Mouse (Mus musculus) limb, embryonic 15.5 days (tissue): ENCODE measurements at regions not wholly inside any gene's neighbourhood (a gene's known extent, or its start where the extent isn't known, plus 50 kb on each side); places are given as distances from the start of the nearest gene placed in this dataset.
A peak's percentile ranks its signal among the peaks of the same experiment; 100 is the strongest.

Source experiments
- ATAC-seq: fragments of 200-750 bp; cut with Nextera tagmentation; 2 replicates; pipeline ENCODE4 v1.8.0; 2017; ENCODE audit warnings: low read depth, moderate TSS enrichment; ENCODE audit not compliant: insufficient number of reproducible peaks, low FRiP score, low TSS enrichment
- H3K27ac ChIP-seq: fragments of 300-500 bp; sonication (generic); 2 replicates; pipeline ENCODE4 v1.5.1; 2015; ENCODE audit warnings: moderate library complexity, mild to moderate bottlenecking, inconsistent platforms
- H3K27me3 ChIP-seq: fragments of 300-500 bp; sonication (generic); 2 replicates; pipeline ENCODE4 v1.6.1; 2015; ENCODE audit warnings: inconsistent platforms
- H3K36me3 ChIP-seq: fragments of 300-500 bp; sonication (generic); 2 replicates; pipeline ENCODE4 v1.6.1; 2015; ENCODE audit warnings: inconsistent platforms
- H3K4me1 ChIP-seq: fragments of 300-500 bp; sonication (generic); 2 replicates; pipeline ENCODE4 v1.6.1; 2015; ENCODE audit warnings: inconsistent platforms
- H3K4me2 ChIP-seq: fragments of 300-500 bp; sonication (generic); 2 replicates; pipeline ENCODE4 v1.6.1; 2015; ENCODE audit warnings: mild to moderate bottlenecking, inconsistent platforms
- H3K4me3 ChIP-seq: fragments of 300-500 bp; sonication (generic); 2 replicates; pipeline ENCODE4 v1.5.1; 2015; ENCODE audit warnings: mild to moderate bottlenecking, inconsistent platforms
- H3K9ac ChIP-seq: fragments of 300-500 bp; sonication (generic); 2 replicates; pipeline ENCODE4 v1.6.1; 2015; ENCODE audit warnings: inconsistent platforms
- H3K9me3 ChIP-seq: fragments of 300-500 bp; sonication (generic); 2 replicates; pipeline ENCODE4 v1.6.1; 2016; ENCODE audit warnings: inconsistent platforms
- WGBS: fragments of 180-500 bp; shearing (Covaris S2); methylation state at CpG from one replicate; pipeline ENCODE4 v1.1.7; 2015; 5-methylcytosine and 5-hydroxymethylcytosine counted together

DNA sequence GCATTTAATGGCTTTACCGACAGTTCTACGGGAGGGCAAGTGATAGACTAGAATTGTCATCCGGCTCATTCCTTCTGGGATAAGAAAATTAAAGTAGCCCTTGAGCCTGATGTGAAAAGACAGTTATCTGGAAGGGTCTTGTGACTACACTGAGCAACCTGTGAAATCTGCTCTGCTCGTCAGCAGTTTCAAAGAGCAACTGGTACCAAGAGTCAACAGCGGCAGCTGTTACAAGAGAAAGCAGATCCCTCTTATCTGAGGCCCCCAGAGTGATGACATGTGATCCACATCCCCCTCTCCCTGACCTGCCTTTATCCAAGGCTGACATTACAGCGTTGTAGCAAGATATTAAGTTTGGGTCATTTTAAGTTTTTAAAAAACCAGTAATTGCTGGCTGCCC, 52.6 kb upstream of the Unc13c start:
- Histone ChIP-seq H3K36me3 (no peaks in the 10 kb centered on the region), H3K4me1 (no peaks in the 10 kb centered on the region), H3K4me2 (no peak overlapping the region), H3K9me3 (no peaks in the 10 kb centered on the region), H3K4me3 (no peak overlapping the region), H3K27ac (no peak overlapping the region), H3K27me3 (no peaks in the 10 kb centered on the region), H3K9ac (no peak overlapping the region)
- ATAC-seq: no peak
- WGBS: 36% methylated on average over 6 of the region's 6 CpGs

DNA sequence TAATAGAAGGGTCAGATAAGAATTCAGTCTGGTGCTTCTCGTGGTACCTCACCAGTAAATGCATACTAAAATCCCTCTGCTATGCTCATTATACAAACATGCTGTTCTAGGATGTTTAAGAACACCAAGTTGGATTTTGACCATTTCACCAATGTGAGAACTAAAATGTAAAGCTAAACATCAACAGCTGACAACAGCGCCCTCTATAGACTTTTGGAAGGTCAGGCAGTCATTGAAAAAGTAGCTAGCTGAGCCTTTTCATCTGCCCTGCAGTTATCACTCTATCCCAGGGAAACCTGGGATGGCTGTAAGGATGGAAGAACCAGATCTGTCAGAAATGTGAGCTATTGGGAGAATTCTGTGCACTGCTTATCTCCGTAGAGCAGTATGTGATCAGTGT, 55.2 kb upstream of the Unc13c start:
- Histone ChIP-seq H3K27ac (no peak overlapping the region), H3K27me3 (no peaks in the 10 kb centered on the region), H3K9ac (no peak overlapping the region), H3K9me3 (no peaks in the 10 kb centered on the region), H3K4me2 (no peak overlapping the region), H3K4me3 (no peak overlapping the region), H3K4me1 (no peaks in the 10 kb centered on the region), H3K36me3 (no peaks in the 10 kb centered on the region)
- ATAC-seq: no peak
- 58% methylated on average over 3 of the region's 3 CpGs for WGBS

DNA sequence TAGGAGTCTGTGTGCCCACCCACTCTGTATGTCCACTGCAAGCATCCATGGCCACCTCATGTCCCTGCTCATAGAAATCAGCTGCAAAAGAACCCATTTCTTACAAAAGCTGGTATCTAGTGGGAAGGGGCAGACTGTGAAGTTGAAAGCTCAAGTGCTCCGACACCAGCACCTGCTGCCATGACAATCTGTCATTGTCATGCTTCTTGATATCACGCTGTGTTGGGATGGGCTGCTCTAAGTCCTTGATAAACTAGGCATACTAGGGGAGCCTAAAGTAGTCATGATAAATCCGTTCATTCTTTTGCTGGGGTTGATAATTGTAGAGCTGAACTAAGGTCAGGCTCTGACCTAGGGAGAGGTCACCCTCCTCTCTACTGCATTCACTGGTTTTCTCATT, 57.4 kb upstream of the Unc13c start:
- WGBS: 51% methylated on average over 3 of the region's 3 CpGs

DNA sequence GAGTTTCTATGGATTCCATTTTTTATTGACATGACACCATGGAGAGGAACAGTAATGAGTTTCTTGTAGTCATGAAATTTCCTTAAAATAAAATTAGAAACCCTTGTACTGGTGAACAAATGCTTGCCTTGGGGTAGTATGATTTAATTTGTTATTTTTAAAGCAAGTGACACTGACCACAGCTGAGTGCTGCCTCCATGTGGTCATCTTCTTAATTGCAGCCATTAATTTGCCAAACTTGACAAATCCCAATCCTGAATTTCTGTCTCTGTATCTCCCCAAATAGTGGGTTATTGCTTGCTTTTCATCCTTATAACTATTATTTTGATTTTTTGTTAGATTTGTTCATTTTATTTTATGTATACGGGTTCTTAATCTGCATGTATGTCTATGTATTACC, 59.7 kb upstream of the Unc13c start:
- no peak overlapping the region for H3K4me3 ChIP-seq
- H3K4me2 ChIP-seq: no peak overlapping the region
- no peaks in the 10 kb centered on the region for H3K4me1 ChIP-seq
- 59% methylated on average over 1 of the region's 1 CpGs for WGBS
- H3K27me3 ChIP-seq: no peaks in the 10 kb centered on the region
- no peak for ATAC-seq
- no peak overlapping the region for H3K9ac ChIP-seq
- H3K27ac ChIP-seq: no peak overlapping the region
- H3K36me3 ChIP-seq: no peaks in the 10 kb centered on the region
- no peaks in the 10 kb centered on the region for H3K9me3 ChIP-seq

More for the DNA sequence above, 57.4 kb upstream of the Unc13c start:
- Histone ChIP-seq H3K4me3 (no peak overlapping the region), H3K27me3 (no peaks in the 10 kb centered on the region), H3K4me2 (no peak overlapping the region), H3K27ac (no peak overlapping the region), H3K9ac (no peak overlapping the region), H3K36me3 (no peaks in the 10 kb centered on the region), H3K4me1 (no peaks in the 10 kb centered on the region), H3K9me3 (no peaks in the 10 kb centered on the region)
- no peak for ATAC-seq

DNA sequence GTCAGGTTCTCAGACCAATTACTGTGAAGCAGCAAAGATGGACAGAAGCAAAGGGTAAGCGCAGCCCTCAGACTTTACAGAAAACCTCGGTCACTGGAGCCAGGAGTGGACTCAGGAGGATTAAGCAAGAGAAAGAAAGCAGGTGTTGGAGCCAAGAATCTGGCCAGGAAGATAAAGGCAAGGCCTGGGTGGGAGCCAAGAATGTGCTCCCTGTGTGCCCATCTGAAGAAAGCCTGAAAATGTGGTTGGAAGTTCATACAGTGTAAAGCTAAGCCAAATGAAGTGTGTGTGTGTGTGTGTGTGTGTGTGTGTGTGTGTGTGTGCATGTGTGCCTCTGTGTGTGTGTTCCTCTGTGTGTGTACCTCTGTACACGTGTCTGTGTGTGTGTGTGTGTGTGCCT, 64.2 kb upstream of the Wdr72 start:
- Histone ChIP-seq H3K4me2 (no peak overlapping the region), H3K4me3 (no peak overlapping the region), H3K9ac (no peak overlapping the region), H3K27me3 (no peaks in the 10 kb centered on the region), H3K27ac (no peak overlapping the region), H3K4me1 (peaks cover 4% of the 10 kb centered on the region; the same call in 1 of the 2 replicates), H3K36me3 (no peaks in the 10 kb centered on the region), H3K9me3 (no peaks in the 10 kb centered on the region)
- ATAC-seq: 0 out of 2 replicates have a peak, but pooled peaks have one; percentile 69
- WGBS: 48% methylated on average over 3 of the region's 3 CpGs

DNA sequence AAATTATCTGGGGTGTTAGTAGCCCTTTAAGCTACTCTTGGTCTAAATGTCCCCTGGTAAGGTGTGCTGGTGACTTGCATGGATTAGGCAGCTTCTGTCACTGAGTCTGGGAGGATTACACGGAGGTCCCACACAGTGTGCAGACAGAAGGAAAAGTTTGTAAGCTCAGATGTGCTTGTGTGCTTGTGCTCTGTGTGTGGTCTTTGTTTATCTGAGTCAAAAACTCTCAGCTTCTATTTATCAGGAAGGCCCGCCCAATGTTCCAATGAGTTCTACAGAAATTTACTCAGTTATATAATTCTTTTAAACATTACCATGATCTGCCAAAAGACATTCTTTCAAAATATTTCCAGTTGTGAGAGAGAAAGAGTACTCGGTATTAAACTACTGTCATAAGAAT, 60.4 kb upstream of the Wdr72 start:
- WGBS: 57% methylated on average over 3 of the region's 3 CpGs
- Histone ChIP-seq H3K27ac (no peak overlapping the region), H3K27me3 (no peaks in the 10 kb centered on the region), H3K4me1 (peaks cover 4% of the 10 kb centered on the region; the same call in 1 of the 2 replicates), H3K9me3 (no peaks in the 10 kb centered on the region), H3K36me3 (no peaks in the 10 kb centered on the region), H3K9ac (no peak overlapping the region), H3K4me2 (no peak overlapping the region), H3K4me3 (no peak overlapping the region)
- no peak for ATAC-seq

DNA sequence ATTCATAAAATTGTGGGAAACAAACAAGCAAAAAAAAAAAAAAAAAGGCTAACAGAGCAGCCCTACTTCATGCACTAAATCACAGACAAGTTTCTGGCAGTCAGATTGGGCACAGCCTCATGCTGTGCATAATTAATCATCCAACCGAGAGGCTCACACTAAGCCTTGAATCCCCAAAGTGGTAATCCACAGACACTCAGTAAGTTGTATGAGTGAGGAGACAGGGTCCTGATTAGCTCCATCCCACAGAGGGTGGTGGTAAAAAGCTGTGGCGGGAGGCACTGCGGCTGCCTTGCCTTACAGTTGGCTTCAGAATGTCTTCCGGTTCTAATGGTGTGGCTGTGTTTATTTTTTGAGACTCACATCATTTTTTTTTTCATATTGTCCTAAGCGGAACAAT, 53.4 kb upstream of the Wdr72 start:
- no peak for ATAC-seq
- no peak overlapping the region for H3K4me2 ChIP-seq
- no peaks in the 10 kb centered on the region for H3K27me3 ChIP-seq
- WGBS: 48% methylated on average over 5 of the region's 5 CpGs
- H3K36me3 ChIP-seq: no peaks in the 10 kb centered on the region
- H3K4me3 ChIP-seq: no peak overlapping the region
- no peaks in the 10 kb centered on the region for H3K4me1 ChIP-seq
- H3K9ac ChIP-seq: no peak overlapping the region
- H3K27ac ChIP-seq: no peak overlapping the region
- H3K9me3 ChIP-seq: no peaks in the 10 kb centered on the region

DNA sequence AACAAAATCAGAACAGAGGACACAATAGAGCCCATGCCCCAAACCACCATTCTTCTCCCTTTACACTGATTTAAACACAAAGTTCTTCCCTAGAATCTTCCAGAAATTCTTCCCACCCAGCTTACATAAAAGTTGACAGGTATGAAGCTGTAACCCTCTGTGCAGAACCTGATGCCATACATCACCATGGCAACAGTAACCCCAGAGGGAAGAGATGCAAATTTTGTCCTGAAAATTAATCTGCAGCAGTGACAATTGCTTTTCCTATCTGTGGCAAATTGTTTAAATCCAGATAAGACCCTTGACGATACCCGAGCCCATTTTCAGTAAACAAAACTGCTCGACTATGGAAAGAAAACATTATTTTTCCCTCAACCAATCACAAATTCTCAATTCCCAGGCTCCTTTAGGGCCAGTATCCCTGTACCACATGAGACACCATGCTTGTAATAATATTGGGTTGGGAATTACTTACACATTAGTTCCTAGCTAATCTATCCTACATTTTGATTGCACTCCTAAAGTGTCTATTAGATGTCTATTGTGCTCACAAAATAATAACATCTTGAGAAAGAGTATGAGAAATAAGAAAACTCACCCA, 52.6 kb upstream of the Wdr72 start:
- WGBS: 68% methylated on average over 3 of the region's 3 CpGs
- no peak overlapping the region for H3K27ac ChIP-seq
- ATAC-seq: no peak
- no peaks in the 10 kb centered on the region for H3K27me3 ChIP-seq
- H3K4me1 ChIP-seq: no peaks in the 10 kb centered on the region
- no peaks in the 10 kb centered on the region for H3K9me3 ChIP-seq
- no peak overlapping the region for H3K4me2 ChIP-seq
- no peak overlapping the region for H3K4me3 ChIP-seq
- no peak overlapping the region for H3K9ac ChIP-seq
- H3K36me3 ChIP-seq: no peaks in the 10 kb centered on the region

DNA sequence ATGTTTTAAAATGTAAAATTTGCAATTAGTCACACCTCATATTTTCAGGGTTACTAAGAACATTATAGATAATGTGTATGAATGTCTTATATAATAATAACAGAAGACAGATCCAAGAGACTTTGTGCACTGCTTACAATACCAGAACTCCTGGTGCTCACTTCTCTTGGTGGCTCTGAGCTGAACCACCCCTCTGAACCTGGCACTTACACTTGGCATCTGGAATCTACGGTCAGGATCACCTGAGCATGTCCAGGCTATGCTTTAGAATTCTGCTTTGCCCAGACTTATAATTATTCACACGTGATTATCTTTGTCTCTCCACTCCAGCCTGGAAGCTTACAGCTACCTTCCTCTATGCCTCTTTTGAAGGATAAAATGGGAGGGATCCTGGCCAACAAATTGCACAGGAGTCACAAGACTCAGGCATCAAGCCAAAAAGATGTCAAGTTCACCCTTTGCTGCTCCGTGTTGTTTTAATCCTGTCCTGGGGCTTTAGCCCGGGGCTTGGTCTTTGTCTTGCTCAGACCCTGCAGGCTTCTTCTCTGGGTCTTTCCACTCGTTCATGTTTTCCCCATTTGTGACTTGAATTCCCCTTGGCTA, 51.8 kb upstream of the Wdr72 start:
- H3K4me1 ChIP-seq: no peaks in the 10 kb centered on the region

More for the DNA sequence above, 51.8 kb upstream of the Wdr72 start:
- no peak overlapping the region for H3K27ac ChIP-seq
- H3K36me3 ChIP-seq: no peaks in the 10 kb centered on the region
- 53% methylated on average over 5 of the region's 5 CpGs for WGBS
- no peak overlapping the region for H3K9ac ChIP-seq
- no peak for ATAC-seq
- no peak overlapping the region for H3K4me2 ChIP-seq
- H3K9me3 ChIP-seq: no peaks in the 10 kb centered on the region
- H3K4me3 ChIP-seq: no peak overlapping the region
- no peaks in the 10 kb centered on the region for H3K27me3 ChIP-seq
